Mouse (Mus musculus) frontal cortex, postnatal 25 days (tissue): ENCODE results near the gene Mapt.
"Not testable (repeated sequence)": the region's sequence is repeated elsewhere in the genome, so short reads cannot be mapped to it uniquely, and the experiment has no call there.

Experiments used
- DNase-seq, 2 experiments: peaks; one replicate each; pipeline ENCODE4 v3.0.0; 2022; ENCODE audit warnings: low spot score in 2 of 2

Gene Mapt

GRCm38 (mm10) chr11:104231041-104231911 lies at the start of gene Mapt:
Gene Mapt, plus strand, starts transcription at chr11:104231390.
- DNase-seq, result peak; percentile 81 to 83

GRCm38 (mm10) chr11:104182141-104182540 lies 49.0 kb upstream of the Mapt start:
- DNase-seq, result no peak

GRCm38 (mm10) chr11:104186135-104186836 lies 44.9 kb upstream of the Mapt start, which contains the start of gene Sppl2c:
Gene Sppl2c, plus strand, starts transcription at chr11:104186327.
- no peak for DNase-seq

GRCm38 (mm10) chr11:104186837-104187150 lies 44.4 kb upstream of the Mapt start:
- DNase-seq, result no peak

- DNase-seq, result no peak
Measured at GRCm38 (mm10) chr11:104187766-104188165, 43.4 kb upstream of the Mapt start.

GRCm38 (mm10) chr11:104190008-104190407 lies 41.2 kb upstream of the Mapt start:
- no peak for DNase-seq

GRCm38 (mm10) chr11:104195382-104195781 lies 35.8 kb upstream of the Mapt start:
- no peak for DNase-seq

GRCm38 (mm10) chr11:104195791-104196190 lies 35.4 kb upstream of the Mapt start:
- DNase-seq, result peak; percentile 91 to 93

GRCm38 (mm10) chr11:104197861-104198260 lies 33.3 kb upstream of the Mapt start:
- no peak for DNase-seq

GRCm38 (mm10) chr11:104203271-104203670 lies 27.9 kb upstream of the Mapt start:
- no peak for DNase-seq

GRCm38 (mm10) chr11:104206573-104206972 lies 24.6 kb upstream of the Mapt start:
- no peak for DNase-seq

GRCm38 (mm10) chr11:104209041-104209440 lies 22.1 kb upstream of the Mapt start:
- no peak for DNase-seq

- DNase-seq, result no peak
Measured at GRCm38 (mm10) chr11:104211251-104211650, 19.9 kb upstream of the Mapt start.

GRCm38 (mm10) chr11:104214128-104214527 lies 17.1 kb upstream of the Mapt start:
- DNase-seq, result not testable (repeated sequence)

GRCm38 (mm10) chr11:104218075-104218474 lies 13.1 kb upstream of the Mapt start:
- no peak for DNase-seq

- DNase-seq, result no peak
Measured at GRCm38 (mm10) chr11:104220291-104220690, 10.9 kb upstream of the Mapt start.

- no peak for DNase-seq
Measured at GRCm38 (mm10) chr11:104221751-104222150, 9.4 kb upstream of the Mapt start.

- DNase-seq, result no peak
Measured at GRCm38 (mm10) chr11:104223301-104223700, 7.9 kb upstream of the Mapt start.

GRCm38 (mm10) chr11:104229391-104229790 lies 1.8 kb upstream of the Mapt start:
- no peak for DNase-seq

GRCm38 (mm10) chr11:104230066-104230778 lies 968 bp upstream of the Mapt start:
- no peak for DNase-seq

- DNase-seq, result peak; percentile 45 to 57
Measured at GRCm38 (mm10) chr11:104232141-104233061, 1.2 kb downstream of the Mapt start.
